Mouse (Mus musculus) limb, embryonic 15.5 days (tissue): ENCODE measurements around the gene Tmem217. TPM values are rescaled to one million over a fixed set of nuclear protein-coding genes. Genes with fewer than 3 reads are reported as not detected.

Experiments used
- ATAC-seq: fragments of 200-750 bp; cut with Nextera tagmentation; 2 replicates; pipeline ENCODE4 v1.8.0; 2017; ENCODE audit warnings: low read depth, moderate TSS enrichment; ENCODE audit not compliant: insufficient number of reproducible peaks, low FRiP score, low TSS enrichment
- H3K27ac ChIP-seq: fragments of 300-500 bp; sonication (generic); 2 replicates; pipeline ENCODE4 v1.5.1; 2015; ENCODE audit warnings: moderate library complexity, mild to moderate bottlenecking, inconsistent platforms
- H3K27me3 ChIP-seq: fragments of 300-500 bp; sonication (generic); 2 replicates; pipeline ENCODE4 v1.6.1; 2015; ENCODE audit warnings: inconsistent platforms
- H3K36me3 ChIP-seq: fragments of 300-500 bp; sonication (generic); 2 replicates; pipeline ENCODE4 v1.6.1; 2015; ENCODE audit warnings: inconsistent platforms
- H3K4me1 ChIP-seq: fragments of 300-500 bp; sonication (generic); 2 replicates; pipeline ENCODE4 v1.6.1; 2015; ENCODE audit warnings: inconsistent platforms
- H3K4me2 ChIP-seq: fragments of 300-500 bp; sonication (generic); 2 replicates; pipeline ENCODE4 v1.6.1; 2015; ENCODE audit warnings: mild to moderate bottlenecking, inconsistent platforms
- H3K4me3 ChIP-seq: fragments of 300-500 bp; sonication (generic); 2 replicates; pipeline ENCODE4 v1.5.1; 2015; ENCODE audit warnings: mild to moderate bottlenecking, inconsistent platforms
- H3K9ac ChIP-seq: fragments of 300-500 bp; sonication (generic); 2 replicates; pipeline ENCODE4 v1.6.1; 2015; ENCODE audit warnings: inconsistent platforms
- H3K9me3 ChIP-seq: fragments of 300-500 bp; sonication (generic); 2 replicates; pipeline ENCODE4 v1.6.1; 2016; ENCODE audit warnings: inconsistent platforms
- WGBS: fragments of 180-500 bp; shearing (Covaris S2); methylation state at CpG from one replicate; pipeline ENCODE4 v1.1.7; 2015; 5-methylcytosine and 5-hydroxymethylcytosine counted together
- polyA plus RNA-seq: library from polyadenylated mRNA; unstranded; fragments of >200 nt; fragmentation: Nextera tagmentation; extraction: Ambion mirVana; gene quantifications from 2 replicates; pipeline ENCODE4 v1.2.1, GENCODE M21; 2015

Gene Tmem217
- polyA plus RNA-seq, 1 experiment from 2014 or later = 1.1 TPM

DNA sequence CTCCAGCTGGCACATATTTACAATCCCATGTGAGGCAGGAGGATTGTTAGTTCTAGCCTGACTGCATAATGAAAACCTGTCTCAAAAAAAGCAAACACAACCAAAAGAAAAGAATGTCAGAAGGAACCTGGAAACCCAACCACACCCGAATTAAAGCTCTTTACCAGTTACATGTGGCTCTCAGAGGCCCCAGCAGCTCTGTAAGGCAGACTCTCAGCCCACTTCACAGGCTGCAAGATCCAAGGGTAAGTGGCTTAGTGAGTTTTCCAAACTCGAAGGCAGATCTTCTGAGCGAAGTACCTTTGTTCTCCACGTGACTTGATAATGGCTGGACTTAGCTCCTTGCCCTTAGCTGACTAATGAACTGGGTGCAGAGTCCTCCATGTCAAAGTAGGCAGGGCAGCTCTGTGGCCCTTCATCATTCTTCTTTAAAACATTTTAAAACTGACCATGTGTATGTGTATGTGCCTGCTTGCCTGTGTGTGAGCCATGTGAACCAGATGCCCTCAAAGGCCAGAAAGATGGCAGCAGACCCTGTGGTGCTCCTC is 27.5 kb upstream of the Tmem217 start:
- 89% methylated on average over 4 of the region's 4 CpGs for WGBS
- H3K9me3 ChIP-seq = no peaks in the 10 kb centered on the region
- peaks cover 70% of the 10 kb centered on the region for H3K36me3 ChIP-seq
- H3K27ac ChIP-seq = no peak overlapping the region
- no peaks in the 10 kb centered on the region for H3K27me3 ChIP-seq
- H3K4me1 ChIP-seq = no peaks in the 10 kb centered on the region
- H3K4me3 ChIP-seq = no peak overlapping the region
- ATAC-seq = no peak
- no peak overlapping the region for H3K9ac ChIP-seq
- no peak overlapping the region for H3K4me2 ChIP-seq

DNA sequence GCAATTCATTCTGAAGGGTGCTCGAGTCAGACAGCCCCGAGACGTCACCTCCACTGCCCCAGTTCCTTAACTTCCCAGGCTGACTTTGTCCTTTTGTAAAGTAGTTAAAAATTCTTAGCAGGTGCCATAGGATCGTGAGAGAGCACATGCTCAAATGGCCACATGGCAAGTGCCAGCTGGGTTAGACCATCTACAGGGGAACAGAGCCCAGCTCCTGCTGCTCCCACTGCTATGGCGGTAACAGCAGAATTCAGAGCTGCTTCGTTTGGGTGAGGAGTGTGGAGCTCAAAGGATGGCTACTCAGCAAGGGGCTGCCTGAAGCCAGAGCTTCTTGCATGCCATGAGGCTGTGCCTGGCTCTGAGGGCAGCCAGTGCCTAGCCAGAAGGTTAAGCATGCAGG is 17.6 kb upstream of the Tmem217 start:
- Histone ChIP-seq H3K9ac (no peak overlapping the region), H3K4me3 (no peak overlapping the region), H3K27ac (no peak overlapping the region), H3K27me3 (no peaks in the 10 kb centered on the region), H3K4me1 (no peaks in the 10 kb centered on the region), H3K4me2 (no peak overlapping the region), H3K36me3 (peaks cover 70% of the 10 kb centered on the region), H3K9me3 (no peaks in the 10 kb centered on the region)
- 84% methylated on average over 6 of the region's 6 CpGs for WGBS
- no peak for ATAC-seq

DNA sequence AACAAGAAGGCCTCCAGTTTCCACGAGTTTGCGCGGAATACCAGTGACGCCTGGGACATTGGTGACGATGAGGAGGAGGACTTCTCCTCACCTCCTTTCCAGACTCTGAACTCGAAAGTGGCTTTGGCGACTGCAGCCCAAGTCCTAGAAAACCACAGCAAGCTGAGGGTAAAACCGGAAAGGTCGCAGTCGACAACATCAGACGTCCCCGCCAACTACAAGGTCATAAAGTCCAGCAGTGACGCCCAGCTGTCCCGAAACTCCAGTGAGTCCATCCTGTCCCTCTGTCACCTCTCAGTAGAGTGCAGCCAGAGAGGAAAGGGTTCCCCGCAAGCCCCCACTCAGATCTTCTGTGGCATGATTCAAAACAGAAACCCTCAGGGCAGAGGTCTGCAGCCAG is 16.2 kb upstream of the Tmem217 start:
- H3K4me2 ChIP-seq = no peak overlapping the region
- no peak overlapping the region for H3K27ac ChIP-seq
- no peak overlapping the region for H3K9ac ChIP-seq
- H3K9me3 ChIP-seq = no peaks in the 10 kb centered on the region
- H3K36me3 ChIP-seq = peaks cover 65% of the 10 kb centered on the region
- 82% methylated on average over 15 of the region's 15 CpGs for WGBS
- ATAC-seq = no peak
- H3K4me3 ChIP-seq = no peak overlapping the region
- H3K27me3 ChIP-seq = no peaks in the 10 kb centered on the region
- H3K4me1 ChIP-seq = no peaks in the 10 kb centered on the region

DNA sequence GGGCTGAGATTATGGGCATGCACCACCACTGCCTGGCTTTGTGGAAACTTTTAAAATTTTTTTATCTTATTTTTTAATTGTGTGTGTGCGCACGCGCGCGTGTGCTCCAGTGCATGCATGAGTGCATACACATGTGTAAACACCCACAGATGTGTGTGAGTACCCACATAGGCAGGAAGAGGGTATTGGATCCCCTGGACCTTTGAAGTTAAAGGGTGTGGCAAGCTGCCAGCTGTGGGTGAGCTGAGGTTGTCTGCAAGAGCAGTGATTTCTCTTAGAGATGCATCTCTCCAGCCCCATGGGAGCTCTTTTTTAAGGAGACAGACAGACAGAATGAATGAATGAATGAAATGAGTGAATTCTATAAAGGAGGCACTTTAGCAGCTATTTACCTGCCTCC is 13.3 kb upstream of the Tmem217 start:
- Histone ChIP-seq H3K9ac (no peak overlapping the region), H3K4me2 (no peak overlapping the region), H3K4me1 (no peaks in the 10 kb centered on the region), H3K27me3 (no peaks in the 10 kb centered on the region), H3K4me3 (no peak overlapping the region), H3K9me3 (no peaks in the 10 kb centered on the region), H3K27ac (0 out of 2 replicates have a peak overlapping the region, but pooled peaks have one; percentile 4), H3K36me3 (peaks cover 36% of the 10 kb centered on the region; the same call in 1 of the 2 replicates)
- ATAC-seq = no peak
- WGBS = 90% methylated on average over 5 of the region's 5 CpGs

DNA sequence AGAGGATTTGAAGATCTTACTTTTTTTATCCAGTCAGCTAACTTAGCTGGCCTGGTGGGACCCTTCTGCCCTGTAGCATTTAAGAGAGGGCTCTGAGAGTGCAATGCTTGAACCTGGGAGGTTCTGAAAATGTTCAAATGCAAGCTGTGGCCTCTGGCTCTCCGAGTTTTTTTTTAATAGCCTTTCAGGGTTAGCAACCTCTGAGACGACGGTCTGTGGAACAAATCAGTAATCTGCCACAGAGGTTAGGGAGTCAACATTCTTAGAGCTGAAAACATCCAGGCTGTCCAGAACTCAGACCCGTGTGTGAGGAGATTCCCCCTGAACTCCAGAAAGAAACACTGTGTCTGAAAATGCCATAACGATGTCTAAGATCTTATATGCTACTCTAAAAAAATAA is 6.3 kb upstream of the Tmem217 start:
- ATAC-seq = no peak
- Histone ChIP-seq H3K27ac (no peak overlapping the region), H3K4me3 (no peak overlapping the region), H3K4me2 (no peak overlapping the region), H3K36me3 (peaks cover 5% of the 10 kb centered on the region; the same call in 1 of the 2 replicates), H3K4me1 (0 out of 2 replicates have a peak, but pooled peaks cover 3% of the 10 kb centered on the region), H3K9ac (no peak overlapping the region), H3K27me3 (no peaks in the 10 kb centered on the region), H3K9me3 (no peaks in the 10 kb centered on the region)
- WGBS = 61% methylated on average over 5 of the region's 5 CpGs

DNA sequence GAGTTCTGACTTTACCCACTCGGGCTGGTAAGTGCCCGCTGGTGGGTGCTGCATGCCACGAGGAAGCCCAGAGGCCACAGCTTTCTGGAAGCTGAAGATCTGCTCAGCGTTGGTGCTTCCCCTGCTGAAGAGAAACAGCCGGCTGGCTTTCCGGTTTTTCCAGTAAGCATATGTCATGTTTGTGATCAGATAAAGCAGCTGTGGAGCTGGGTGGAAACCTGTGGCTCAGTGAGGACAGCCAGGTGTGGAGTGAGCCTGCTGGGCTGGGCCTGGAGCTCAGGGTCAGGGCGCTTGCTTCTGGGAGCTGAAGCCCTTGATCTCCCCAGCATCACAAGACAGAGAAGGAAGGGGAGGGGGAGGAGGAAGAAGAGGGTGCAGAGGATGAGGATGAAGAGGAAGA is 4.7 kb upstream of the Tmem217 start:
- 68% methylated on average over 7 of the region's 7 CpGs for WGBS
- H3K27ac ChIP-seq = peak overlapping the region; percentile 55
- no peaks in the 10 kb centered on the region for H3K27me3 ChIP-seq
- 0 out of 2 replicates have a peak, but pooled peaks cover 3% of the 10 kb centered on the region for H3K4me1 ChIP-seq
- no peaks in the 10 kb centered on the region for H3K9me3 ChIP-seq
- H3K36me3 ChIP-seq = peaks cover 5% of the 10 kb centered on the region; the same call in 1 of the 2 replicates
- no peak overlapping the region for H3K4me3 ChIP-seq
- ATAC-seq = no peak
- no peak overlapping the region for H3K9ac ChIP-seq
- H3K4me2 ChIP-seq = no peak overlapping the region

DNA sequence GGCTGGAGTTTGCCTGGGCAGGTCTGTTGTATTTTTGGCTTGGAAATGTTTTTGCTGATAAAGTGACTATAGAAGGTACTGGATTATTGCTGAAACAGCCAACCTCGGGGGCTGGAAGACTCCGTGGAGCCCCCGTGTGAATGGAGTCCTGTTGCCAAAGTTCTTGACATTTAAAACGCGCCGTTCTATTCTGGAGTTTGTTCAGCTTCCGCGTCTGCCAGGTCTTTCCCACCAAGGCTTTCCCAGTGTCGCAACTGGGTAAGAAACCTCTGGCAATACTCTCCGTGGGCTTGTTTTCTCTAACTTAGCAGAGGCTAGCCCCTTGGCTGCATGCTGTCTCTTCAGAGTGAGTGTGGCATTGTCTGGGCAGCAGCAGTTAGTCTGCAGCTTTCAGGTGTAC is 4.3 kb upstream of the Tmem217 start:
- Histone ChIP-seq H3K4me3 (no peak overlapping the region), H3K9ac (no peak overlapping the region), H3K27ac (peak overlapping the region; percentile 55), H3K4me2 (no peak overlapping the region), H3K36me3 (peaks cover 5% of the 10 kb centered on the region; the same call in 1 of the 2 replicates), H3K9me3 (no peaks in the 10 kb centered on the region), H3K4me1 (0 out of 2 replicates have a peak, but pooled peaks cover 3% of the 10 kb centered on the region), H3K27me3 (no peaks in the 10 kb centered on the region)
- no peak for ATAC-seq
- WGBS = 79% methylated on average over 10 of the region's 10 CpGs

DNA sequence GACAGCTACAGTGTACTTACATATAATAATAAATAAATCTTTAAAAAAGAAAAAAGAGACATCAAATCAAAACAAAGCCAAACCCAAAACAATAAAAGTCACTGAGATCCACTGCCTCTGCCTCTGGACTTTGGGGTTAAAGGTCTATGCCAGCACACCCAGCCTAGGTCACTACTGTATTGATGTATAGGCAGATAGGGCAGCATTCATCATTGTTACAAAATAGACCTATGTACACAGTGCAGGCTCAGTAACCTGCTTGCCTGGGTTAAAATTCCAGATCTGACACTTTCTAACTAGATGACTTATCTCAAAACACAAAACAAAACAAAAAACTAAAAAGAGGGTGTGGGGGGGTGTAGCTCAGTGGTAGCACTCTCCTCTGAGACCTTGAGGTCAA is 2.0 kb upstream of the Tmem217 start:
- H3K4me1 ChIP-seq = peaks cover 18% of the 10 kb centered on the region
- no peak overlapping the region for H3K4me3 ChIP-seq
- peaks cover 5% of the 10 kb centered on the region; the same call in 1 of the 2 replicates for H3K36me3 ChIP-seq
- H3K27me3 ChIP-seq = no peaks in the 10 kb centered on the region
- no peak overlapping the region for H3K27ac ChIP-seq
- no peak overlapping the region for H3K4me2 ChIP-seq
- H3K9ac ChIP-seq = no peak overlapping the region
- no peak for ATAC-seq
- no peaks in the 10 kb centered on the region for H3K9me3 ChIP-seq

DNA sequence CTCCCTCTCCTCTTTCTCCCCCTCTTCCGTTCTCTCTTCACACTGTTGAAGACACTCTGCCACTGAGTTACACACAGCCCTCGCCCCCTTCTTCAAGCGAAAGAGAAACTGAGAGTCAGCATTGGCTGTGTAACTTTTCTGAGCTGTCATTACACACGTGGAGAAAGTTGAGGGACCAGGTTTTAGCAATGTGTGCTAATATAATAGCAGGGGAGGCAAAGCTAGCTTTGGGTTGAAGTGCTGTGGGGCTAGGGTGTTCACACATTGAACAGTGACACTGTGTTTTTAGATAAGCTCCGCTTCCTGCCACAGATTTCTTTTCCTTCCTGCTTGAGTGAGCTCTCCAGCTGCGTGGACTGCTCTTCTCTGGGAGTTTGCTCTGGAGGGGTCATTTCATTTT is 1.2 kb downstream of the Tmem217 start:
- no peak overlapping the region for H3K27ac ChIP-seq
- H3K9ac ChIP-seq = no peak overlapping the region
- 63% methylated on average over 6 of the region's 6 CpGs for WGBS
- peak overlapping the region; percentile 90; the same call in 1 of the 2 replicates for H3K4me2 ChIP-seq
- ATAC-seq = no peak
- no peaks in the 10 kb centered on the region for H3K27me3 ChIP-seq
- H3K9me3 ChIP-seq = no peaks in the 10 kb centered on the region
- peak overlapping the region; percentile 91; the same call in 1 of the 2 replicates for H3K4me3 ChIP-seq
- no peaks in the 10 kb centered on the region for H3K36me3 ChIP-seq
- peaks cover 15% of the 10 kb centered on the region for H3K4me1 ChIP-seq

DNA sequence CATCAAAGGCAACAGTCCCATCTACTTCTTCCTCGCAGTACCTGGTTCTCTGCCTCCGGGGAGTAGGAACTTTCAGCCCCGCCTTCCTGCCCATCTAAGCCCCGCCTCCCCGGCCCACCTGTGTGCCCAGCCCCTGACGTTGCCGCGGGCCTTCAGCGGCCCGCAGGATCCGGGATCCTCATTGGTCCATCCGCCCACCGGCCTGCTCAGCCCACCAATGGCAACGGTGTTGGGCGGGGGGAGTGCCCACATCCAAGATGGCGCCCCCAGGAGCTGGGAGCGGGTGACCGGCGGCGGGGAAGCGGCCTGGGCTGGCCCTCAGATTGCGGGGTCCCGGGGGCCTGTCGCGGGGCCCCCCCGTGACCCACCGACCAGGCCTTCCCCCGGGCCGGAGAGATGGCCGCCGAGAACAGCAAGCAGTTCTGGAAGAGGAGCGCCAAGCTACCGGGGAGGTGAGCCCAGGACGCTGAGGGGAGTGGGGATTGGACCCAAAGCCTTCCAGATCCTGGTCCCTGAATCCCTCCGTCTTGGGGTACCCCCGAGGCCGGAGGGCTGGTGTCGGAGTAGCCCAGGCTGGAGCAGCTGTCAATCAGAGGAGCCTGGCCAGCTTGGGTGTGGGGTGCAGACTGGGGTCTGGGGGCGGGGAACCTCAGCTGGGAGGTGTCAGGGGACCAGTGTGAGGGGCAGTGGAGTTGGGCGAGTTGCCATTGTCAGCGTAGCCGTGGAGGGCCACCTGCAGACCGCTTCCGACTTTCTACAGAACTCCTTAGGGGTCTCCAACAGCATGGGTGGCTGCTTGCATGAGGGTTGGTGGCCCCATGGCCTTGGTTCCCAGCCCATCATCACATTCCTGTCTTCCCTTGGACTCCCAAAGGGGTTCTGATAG is 2.4 kb downstream of the Tmem217 start, which contains the start of the genes Gm17657 and Tbc1d22b:
Gene Gm17657 (minus strand): TSS at position 96 of the 886 bp plus-strand sequence.
Gene Tbc1d22b (plus strand): TSS at position 243 of the 886 bp plus-strand sequence.
- H3K4me3 ChIP-seq = peak within 1 kb of the TSS; percentile 91
- H3K9me3 ChIP-seq = no peaks in the 10 kb centered on the region
- peak within 1 kb of the TSS; percentile 96 for H3K9ac ChIP-seq
- H3K27me3 ChIP-seq = no peaks in the 10 kb centered on the region
- H3K36me3 ChIP-seq = no peaks in the 10 kb centered on the region
- H3K4me1 ChIP-seq = peaks cover 15% of the 10 kb centered on the region
- peak within 1 kb of the TSS; percentile 54; the same call in 1 of the 2 replicates for H3K27ac ChIP-seq
- H3K4me2 ChIP-seq = peak within 1 kb of the TSS; percentile 90
- ATAC-seq = peak; percentile 96
- whole genome bisulfite sequencing = under 1% methylated on average over 44 of the region's 44 CpGs

DNA sequence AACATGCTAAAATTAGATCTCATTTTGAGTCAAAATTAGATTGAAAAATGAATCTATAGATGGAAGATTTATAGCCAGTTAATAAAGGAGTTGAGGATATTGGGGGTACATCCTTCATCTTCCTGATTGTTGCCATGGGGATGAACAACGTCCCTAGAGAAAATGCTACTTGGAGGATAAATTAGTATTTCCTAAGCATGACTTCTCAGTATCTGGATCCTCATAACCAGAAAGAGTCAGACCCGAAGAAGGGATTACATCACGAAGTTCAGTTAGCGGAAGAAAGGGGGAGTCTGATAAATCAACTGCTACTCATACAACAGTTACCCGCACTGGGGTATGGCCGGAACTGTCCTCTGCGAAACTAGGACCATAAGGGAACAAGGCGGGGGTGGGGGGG is 3.2 kb downstream of the Tmem217 start:
- WGBS = 57% methylated on average over 8 of the region's 8 CpGs

DNA sequence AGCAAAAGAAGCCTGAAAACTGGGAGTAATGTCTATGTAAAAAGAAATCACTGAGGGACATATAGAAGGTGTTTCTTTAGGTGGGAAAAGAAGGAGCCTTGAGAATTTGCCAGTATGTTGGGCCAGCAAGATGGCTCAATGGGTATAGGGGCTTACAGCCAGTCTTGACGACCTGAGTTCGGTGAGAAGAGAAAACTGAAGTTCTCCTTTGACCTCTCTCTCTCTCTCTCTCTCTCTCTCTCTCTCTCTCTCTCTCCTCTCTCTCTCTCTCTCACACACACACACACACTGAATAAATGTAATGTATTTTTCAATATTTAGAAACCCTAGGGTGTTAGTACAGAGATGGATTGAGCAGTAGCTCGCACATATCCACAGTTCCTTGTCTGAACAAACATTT is 3.7 kb downstream of the Tmem217 start:
- 66% methylated on average over 3 of the region's 3 CpGs for WGBS
- ATAC-seq = no peak
- H3K36me3 ChIP-seq = no peaks in the 10 kb centered on the region

More for the DNA sequence above, 3.2 kb downstream of the Tmem217 start:
- H3K4me3 ChIP-seq = no peak overlapping the region; the same call in 1 of the 2 replicates
- no peak overlapping the region for H3K27ac ChIP-seq
- no peak overlapping the region for H3K9ac ChIP-seq
- no peak for ATAC-seq
- H3K4me1 ChIP-seq = peaks cover 15% of the 10 kb centered on the region
- no peaks in the 10 kb centered on the region for H3K27me3 ChIP-seq
- no peaks in the 10 kb centered on the region for H3K36me3 ChIP-seq
- peak overlapping the region; percentile 90 for H3K4me2 ChIP-seq
- H3K9me3 ChIP-seq = no peaks in the 10 kb centered on the region

More for the DNA sequence above, 3.7 kb downstream of the Tmem217 start:
- Histone ChIP-seq H3K27ac (no peak overlapping the region), H3K9ac (no peak overlapping the region), H3K4me1 (peaks cover 15% of the 10 kb centered on the region), H3K4me2 (no peak overlapping the region), H3K4me3 (no peak overlapping the region), H3K27me3 (no peaks in the 10 kb centered on the region), H3K9me3 (no peaks in the 10 kb centered on the region)
